Mouse (Mus musculus) megakaryocyte progenitor cell, adult 5-6 weeks (primary cell): ENCODE measurements around the gene Ano1. TPM values are rescaled to one million over a fixed set of nuclear protein-coding genes. Genes with fewer than 3 reads are reported as not detected.

Source experiments
- ATAC-seq: replicated peaks from 2 replicates; pipeline ENCODE4 v1.8.0; 2016; ENCODE audit warnings: mild to moderate bottlenecking, moderate TSS enrichment, inconsistent platforms; ENCODE audit not compliant: poor library complexity
- total RNA-seq, 2 experiments: library from RNA; stranded (forward) in 1 of 2; stranded (reverse) in 1 of 2; fragments of 157-497, 149-512 nt in 1 of 2; fragments of 200-1000 nt in 1 of 2; gene quantifications; 2 replicates each; pipeline versions ENCODE4 v1.2.3 to v1.2.4; 2015 to 2017

Ano1 gene
- total RNA-seq, 2 experiments from 2014 or later, result not detected

GRCm38 (mm10) chr7:144768845-144769244 lies 17.1 kb upstream of the Ano1 start:
- ATAC-seq, result peak; percentile 53

- no peak for ATAC-seq
Measured at GRCm38 (mm10) chr7:144764537-144765282, 12.9 kb upstream of the Ano1 start.

- ATAC-seq, result no peak
Measured at GRCm38 (mm10) chr7:144764013-144764412, 12.2 kb upstream of the Ano1 start.

GRCm38 (mm10) chr7:144762496-144763235 lies 10.9 kb upstream of the Ano1 start:
- ATAC-seq, result no peak

GRCm38 (mm10) chr7:144760228-144760627 lies 8.5 kb upstream of the Ano1 start:
- no peak for ATAC-seq

- ATAC-seq, result no peak
Measured at GRCm38 (mm10) chr7:144759455-144759854, 7.7 kb upstream of the Ano1 start.

GRCm38 (mm10) chr7:144755511-144756378 lies 4.0 kb upstream of the Ano1 start:
- ATAC-seq, result peak; percentile 45

- no peak for ATAC-seq
Measured at GRCm38 (mm10) chr7:144754722-144755121, 2.9 kb upstream of the Ano1 start.

- no peak for ATAC-seq
Measured at GRCm38 (mm10) chr7:144753657-144754031, 1.9 kb upstream of the Ano1 start.

- ATAC-seq, result no peak
Measured at GRCm38 (mm10) chr7:144752919-144753656, 1.3 kb upstream of the Ano1 start.

GRCm38 (mm10) chr7:144747756-144748155 lies 4.0 kb downstream of the Ano1 start:
- ATAC-seq, result no peak

GRCm38 (mm10) chr7:144746466-144746865 lies 5.3 kb downstream of the Ano1 start:
- no peak for ATAC-seq

- ATAC-seq, result no peak
Measured at GRCm38 (mm10) chr7:144743874-144744273, 7.9 kb downstream of the Ano1 start.

GRCm38 (mm10) chr7:144740643-144741042 lies 11.1 kb downstream of the Ano1 start:
- no peak for ATAC-seq

GRCm38 (mm10) chr7:144739810-144740209 lies 12.0 kb downstream of the Ano1 start:
- ATAC-seq, result no peak

- no peak for ATAC-seq
Measured at GRCm38 (mm10) chr7:144738357-144738798, 13.4 kb downstream of the Ano1 start.

GRCm38 (mm10) chr7:144731897-144732291 lies 19.9 kb downstream of the Ano1 start:
- ATAC-seq, result peak; percentile 83

GRCm38 (mm10) chr7:144731182-144731896 lies 20.4 kb downstream of the Ano1 start:
- ATAC-seq, result peak; percentile 83

- ATAC-seq, result no peak
Measured at GRCm38 (mm10) chr7:144724283-144724682, 27.5 kb downstream of the Ano1 start.

- ATAC-seq, result no peak
Measured at GRCm38 (mm10) chr7:144719956-144720355, 31.8 kb downstream of the Ano1 start.
